Mouse (Mus musculus) heart, embryonic 16.5 days (tissue): ENCODE results near the gene Olfr539. TPM values are rescaled to one million over a fixed set of nuclear protein-coding genes. Genes with fewer than 3 reads are reported as not detected.
"Not testable (repeated sequence)": the region's sequence is repeated elsewhere in the genome, so short reads cannot be mapped to it uniquely, and the experiment has no call there.

ENCODE experiments used
- ATAC-seq: fragments of 200-750 bp; cut with Nextera tagmentation; replicated peaks from 2 replicates; pipeline ENCODE4 v1.8.0; 2017; ENCODE audit warnings: moderate number of reproducible peaks; ENCODE audit not compliant: insufficient read depth, low FRiP score; ENCODE audit errors: extremely low read depth
- H3K27ac ChIP-seq: fragments of 300-500 bp; sonication (generic); 2 replicates; pipeline ENCODE4 v1.5.1; 2014; ENCODE audit warnings: mild to moderate bottlenecking, low read length, control low read depth, moderate library complexity
- H3K27me3 ChIP-seq: fragments of 300-500 bp; sonication (generic); 2 replicates; pipeline ENCODE4 v1.6.1; 2014; ENCODE audit warnings: low read length, mixed read lengths; ENCODE audit not compliant: control insufficient read depth, insufficient read depth
- H3K36me3 ChIP-seq: fragments of 300-500 bp; sonication (generic); 2 replicates; pipeline ENCODE4 v1.6.1; 2014; ENCODE audit not compliant: control insufficient read depth, insufficient read depth
- H3K4me1 ChIP-seq: fragments of 300-500 bp; sonication (generic); 2 replicates; pipeline ENCODE4 v1.6.1; 2014; ENCODE audit warnings: low read length, mixed read lengths; ENCODE audit not compliant: control insufficient read depth, insufficient read depth
- H3K4me2 ChIP-seq: fragments of 300-500 bp; sonication (generic); 2 replicates; pipeline ENCODE4 v1.6.1; 2014; ENCODE audit warnings: low read depth, mild to moderate bottlenecking, control low read depth, low read length
- H3K4me3 ChIP-seq: fragments of 300-500 bp; sonication (generic); 2 replicates; pipeline ENCODE4 v1.5.1; 2014; ENCODE audit warnings: mild to moderate bottlenecking, control low read depth, low read length
- H3K9ac ChIP-seq: fragments of 300-500 bp; sonication (generic); 2 replicates; pipeline ENCODE4 v1.6.1; 2014; ENCODE audit warnings: low read length, control low read depth
- H3K9me3 ChIP-seq: fragments of 300-500 bp; sonication (generic); replicated peaks from 2 replicates; pipeline ENCODE4 v1.6.1; 2016; ENCODE audit warnings: low read length; ENCODE audit not compliant: control insufficient read depth
- WGBS: fragments of 180-500 bp; shearing (Covaris S2); extraction: QIAGEN DNeasy Blood & Tissue Kit; methylation state at CpG from one replicate; pipeline ENCODE4 v1.1.7; 2014; 5-methylcytosine and 5-hydroxymethylcytosine counted together
- polyA plus RNA-seq: library from polyadenylated mRNA; unstranded; fragments of >200 nt; fragmentation: Nextera tagmentation; extraction: Ambion mirVana; gene quantifications from 2 replicates; pipeline ENCODE4 v1.2.1, GENCODE M21; 2015

Gene Olfr539
- polyA plus RNA-seq: not detected in 2 replicates

DNA sequence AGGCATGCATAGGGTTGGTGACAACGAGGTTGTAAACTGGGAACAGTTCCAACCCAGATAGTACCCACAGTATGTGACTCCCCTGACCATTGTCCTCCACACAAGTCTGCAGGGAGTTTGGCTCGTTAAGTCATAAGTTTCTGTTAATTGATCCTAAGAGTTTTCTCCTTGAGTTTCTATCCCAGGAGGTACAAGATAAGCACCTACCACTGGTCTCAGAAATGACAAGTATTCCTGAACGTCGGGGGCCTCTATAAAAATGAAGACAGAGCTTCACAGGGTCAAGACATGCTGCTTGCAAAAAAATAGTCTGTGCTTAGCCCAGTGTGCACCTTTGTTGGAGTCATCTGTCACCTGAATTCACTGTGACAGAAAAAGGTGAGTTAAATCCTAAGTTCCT, at the start of gene Olfr539:
Gene Olfr539, plus strand, starts transcription at position 301 of the 400 bp plus-strand sequence.
- no peak within 1 kb of the TSS for H3K27ac ChIP-seq
- H3K36me3 ChIP-seq: no peaks in the 10 kb centered on the region
- 66% methylated on average over 4 of the region's 4 CpGs for WGBS
- H3K9ac ChIP-seq: no peak within 1 kb of the TSS
- H3K9me3 ChIP-seq: no peaks in the 10 kb centered on the region
- H3K4me3 ChIP-seq: no peak within 1 kb of the TSS
- H3K27me3 ChIP-seq: no peaks in the 10 kb centered on the region
- H3K4me1 ChIP-seq: no peaks in the 10 kb centered on the region
- no peak within 1 kb of the TSS for H3K4me2 ChIP-seq
- ATAC-seq: no peak

DNA sequence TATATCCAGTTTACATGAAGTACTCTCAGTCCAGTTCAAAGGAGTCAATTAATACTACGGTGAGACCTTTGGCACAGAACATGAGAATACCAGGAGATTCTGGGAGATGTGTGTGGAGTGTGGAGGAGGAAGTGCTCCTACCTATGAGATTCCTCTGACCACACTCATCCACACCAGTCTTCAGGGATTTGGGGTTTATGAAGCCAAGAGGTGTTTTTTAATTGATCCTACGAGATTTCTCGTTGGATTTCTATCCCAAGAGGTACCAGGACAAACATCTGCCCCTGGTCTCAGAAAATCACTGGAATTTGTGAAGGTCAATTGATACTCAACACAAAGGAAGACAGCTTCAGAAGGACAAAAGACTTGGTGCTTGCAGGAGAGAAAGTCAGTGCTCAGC, 31.1 kb upstream of the Olfr539 start, which contains the start of gene Olfr61:
Gene Olfr61, plus strand, starts transcription at position 301 of the 400 bp plus-strand sequence.
- H3K27me3 ChIP-seq, H3K4me2 ChIP-seq, H3K27ac ChIP-seq, H3K9ac ChIP-seq, H3K9me3 ChIP-seq, H3K4me1 ChIP-seq, H3K36me3 ChIP-seq, ATAC-seq, H3K4me3 ChIP-seq: not testable (repeated sequence)
- WGBS: 78% methylated on average over 3 of the region's 3 CpGs

DNA sequence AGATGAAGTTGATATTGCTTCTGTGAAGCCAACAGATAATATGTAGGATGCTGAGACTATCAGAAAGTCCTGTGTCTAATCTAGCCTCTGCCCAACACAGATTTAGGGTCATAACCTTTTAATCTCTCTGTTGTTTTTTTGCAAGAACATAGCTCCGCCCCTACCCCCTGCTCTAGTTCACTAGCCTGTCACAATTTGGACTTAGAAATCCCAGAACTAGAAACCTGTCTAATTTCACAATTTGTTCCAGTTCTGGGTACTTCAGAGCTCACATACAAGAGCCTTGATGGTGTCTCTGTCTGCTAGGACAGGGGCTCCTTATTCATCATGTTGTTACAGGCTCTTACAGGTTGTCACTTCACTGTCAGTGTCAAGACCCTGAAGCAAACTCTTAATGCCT, 29.2 kb upstream of the Olfr539 start:
- no peaks in the 10 kb centered on the region for H3K9me3 ChIP-seq
- no peak overlapping the region for H3K4me3 ChIP-seq
- no peak overlapping the region for H3K27ac ChIP-seq
- no peaks in the 10 kb centered on the region for H3K36me3 ChIP-seq
- ATAC-seq: no peak
- no peaks in the 10 kb centered on the region for H3K27me3 ChIP-seq
- no peak overlapping the region for H3K9ac ChIP-seq
- no peak overlapping the region for H3K4me2 ChIP-seq
- 63% methylated on average over 1 of the region's 1 CpGs for WGBS
- H3K4me1 ChIP-seq: no peaks in the 10 kb centered on the region

DNA sequence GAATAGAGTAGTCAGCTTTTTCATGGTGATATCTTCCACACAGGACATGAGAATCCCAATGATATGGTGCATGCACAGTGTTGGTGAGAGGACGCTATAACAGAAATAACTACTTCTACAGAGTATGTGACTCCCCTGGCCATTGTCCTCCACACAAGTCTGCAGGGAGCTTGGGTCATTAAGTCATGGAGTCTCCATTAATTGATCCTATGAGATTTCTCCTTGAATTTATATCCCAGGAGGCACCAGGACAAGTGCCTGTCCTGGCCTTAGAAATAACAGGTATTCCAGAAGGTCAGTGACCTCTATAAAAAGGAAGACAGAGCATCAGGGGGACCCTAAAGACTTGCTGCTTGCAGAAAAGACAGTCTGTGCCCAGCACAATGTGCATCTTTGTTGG, 13.6 kb upstream of the Olfr539 start, which contains the start of gene Olfr53:
Gene Olfr53, plus strand, starts transcription at position 301 of the 400 bp plus-strand sequence.
- H3K4me3 ChIP-seq: no peak within 1 kb of the TSS
- WGBS: 70% methylated on average over 1 of the region's 1 CpGs
- H3K4me2 ChIP-seq: no peak within 1 kb of the TSS
- H3K9me3 ChIP-seq: no peaks in the 10 kb centered on the region
- no peak within 1 kb of the TSS for H3K9ac ChIP-seq
- H3K4me1 ChIP-seq: no peaks in the 10 kb centered on the region
- no peaks in the 10 kb centered on the region for H3K36me3 ChIP-seq
- ATAC-seq: no peak
- no peak within 1 kb of the TSS for H3K27ac ChIP-seq
- no peaks in the 10 kb centered on the region for H3K27me3 ChIP-seq

DNA sequence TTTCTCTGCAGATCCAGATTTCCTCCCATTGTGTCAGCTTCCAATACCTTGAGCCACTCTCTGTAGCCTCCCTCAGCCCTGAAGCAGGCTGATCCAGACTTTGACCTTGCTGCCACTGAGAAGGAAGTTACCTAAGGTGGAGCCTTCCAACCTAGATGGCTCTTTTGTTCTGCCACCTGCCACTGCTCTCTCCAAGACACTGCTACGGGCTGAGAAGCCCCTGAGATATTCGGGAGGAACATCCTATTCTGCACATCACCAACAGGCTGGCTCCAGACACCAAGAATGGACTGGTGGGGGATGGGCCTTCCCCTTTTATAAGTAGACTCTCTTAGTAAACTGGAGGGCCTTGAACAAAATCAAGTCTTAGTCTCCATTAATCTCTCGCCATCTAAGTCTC, 11.0 kb downstream of the Olfr539 start:
- not testable (repeated sequence) for H3K36me3 ChIP-seq, H3K4me2 ChIP-seq, H3K27ac ChIP-seq, H3K9me3 ChIP-seq, H3K4me3 ChIP-seq, ATAC-seq, H3K27me3 ChIP-seq, H3K9ac ChIP-seq, H3K4me1 ChIP-seq
- 68% methylated on average over 3 of the region's 3 CpGs for WGBS

DNA sequence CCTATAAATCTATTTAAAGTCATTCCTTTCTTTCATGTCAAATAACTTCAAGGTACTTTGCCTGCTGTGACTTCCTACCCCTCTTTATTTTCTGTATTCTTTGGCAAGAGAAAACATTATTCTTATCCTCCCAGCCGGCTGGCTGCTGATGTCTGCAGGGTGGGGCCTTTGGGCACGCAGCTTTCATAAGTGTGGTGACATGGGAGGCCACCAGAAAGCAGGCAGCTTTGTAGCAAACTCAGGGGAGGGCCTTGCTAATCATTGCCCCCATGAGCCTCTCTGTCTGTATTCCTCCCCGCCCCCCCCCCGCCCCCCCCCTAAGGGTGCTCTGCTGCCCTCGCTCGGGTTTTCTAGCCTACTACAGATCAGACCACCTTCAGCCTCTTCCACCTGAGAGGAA, 16.1 kb downstream of the Olfr539 start:
- H3K4me2 ChIP-seq: no peak overlapping the region
- WGBS: 8% methylated on average over 5 of the region's 6 CpGs
- no peak overlapping the region for H3K27ac ChIP-seq
- no peak for ATAC-seq
- no peaks in the 10 kb centered on the region for H3K36me3 ChIP-seq
- H3K9ac ChIP-seq: no peak overlapping the region
- H3K27me3 ChIP-seq: no peaks in the 10 kb centered on the region
- peaks cover 5% of the 10 kb centered on the region; the same call in 1 of the 2 replicates for H3K9me3 ChIP-seq
- no peaks in the 10 kb centered on the region for H3K4me1 ChIP-seq
- H3K4me3 ChIP-seq: no peak overlapping the region

DNA sequence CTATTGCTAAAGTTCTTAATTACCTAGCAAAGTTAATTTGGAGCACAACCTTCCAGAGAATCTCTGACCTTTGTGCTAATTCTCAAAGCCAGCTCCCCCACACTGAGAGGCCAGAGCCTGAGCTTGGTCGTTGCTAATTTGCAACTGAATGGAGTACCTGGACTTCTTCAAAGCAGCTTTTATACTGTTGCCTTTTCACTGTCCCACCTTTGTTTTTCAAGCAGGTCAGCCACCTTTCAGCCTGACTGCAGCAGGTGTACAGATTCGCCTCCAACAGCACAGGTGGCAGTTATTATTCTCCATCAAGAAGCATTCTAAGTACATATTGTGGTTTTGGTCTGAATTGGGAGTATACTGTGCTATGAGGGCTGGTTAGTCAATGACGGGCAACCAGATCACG, 19.9 kb downstream of the Olfr539 start:
- ATAC-seq, H3K4me2 ChIP-seq, H3K9me3 ChIP-seq, H3K4me3 ChIP-seq, H3K27ac ChIP-seq, H3K4me1 ChIP-seq, H3K9ac ChIP-seq, H3K36me3 ChIP-seq, H3K27me3 ChIP-seq: not testable (repeated sequence)
- WGBS: 58% methylated on average over 4 of the region's 4 CpGs

DNA sequence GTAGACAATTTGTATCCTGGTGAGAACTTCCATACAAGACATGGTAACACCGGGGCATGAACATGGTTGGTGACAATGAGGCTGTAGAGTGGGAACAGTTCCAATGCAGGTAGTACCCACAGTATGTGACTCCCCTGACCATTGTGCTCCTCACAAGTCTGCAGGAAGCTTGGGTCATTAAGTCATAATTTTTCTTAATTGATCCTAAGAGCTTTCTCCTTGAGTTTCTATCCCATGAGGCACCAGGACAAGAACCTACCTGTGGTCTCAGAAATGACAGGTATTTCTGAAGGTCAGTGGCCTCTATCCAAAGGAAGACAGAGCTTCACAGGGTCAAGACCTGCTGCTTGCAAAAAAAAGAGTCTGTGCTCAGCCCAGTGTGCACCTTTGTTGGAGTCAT, 21.9 kb downstream of the Olfr539 start, which contains the start of gene Olfr45:
Gene Olfr45, plus strand, starts transcription at position 301 of the 400 bp plus-strand sequence.
- Histone ChIP-seq H3K4me1 (no peaks in the 10 kb centered on the region), H3K4me2 (no peak within 1 kb of the TSS), H3K4me3 (no peak within 1 kb of the TSS), H3K36me3 (no peaks in the 10 kb centered on the region), H3K9ac (no peak within 1 kb of the TSS), H3K27ac (no peak within 1 kb of the TSS), H3K27me3 (no peaks in the 10 kb centered on the region), H3K9me3 (peaks cover 5% of the 10 kb centered on the region; the same call in 1 of the 2 replicates)
- no peak for ATAC-seq
- 72% methylated on average over 1 of the region's 1 CpGs for WGBS

DNA sequence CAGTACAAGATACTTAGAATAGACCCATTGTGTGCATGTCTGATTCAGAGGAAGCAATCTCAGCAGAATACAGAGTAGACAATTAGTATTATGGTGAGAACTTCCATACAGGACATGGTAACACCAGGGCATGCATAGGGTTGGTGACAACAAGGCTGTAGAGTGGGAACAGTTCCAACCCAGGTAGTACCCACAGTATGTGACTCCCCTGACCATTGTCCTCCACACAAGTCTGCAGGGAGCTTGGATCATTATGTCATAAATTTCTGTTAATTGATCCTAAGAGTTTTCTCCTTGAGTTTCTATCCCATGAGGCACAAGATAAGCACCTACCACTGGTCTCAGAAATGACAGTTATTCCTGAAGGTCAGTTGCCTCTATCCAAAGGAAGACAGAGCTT, 37.2 kb downstream of the Olfr539 start, which contains the start of gene Olfr541:
Gene Olfr541, plus strand, starts transcription at position 301 of the 400 bp plus-strand sequence.
- Histone ChIP-seq H3K4me2 (no peak within 1 kb of the TSS), H3K27ac (no peak within 1 kb of the TSS), H3K36me3 (no peaks in the 10 kb centered on the region), H3K4me3 (no peak within 1 kb of the TSS), H3K4me1 (no peaks in the 10 kb centered on the region), H3K9me3 (no peaks in the 10 kb centered on the region), H3K9ac (no peak within 1 kb of the TSS), H3K27me3 (no peaks in the 10 kb centered on the region)
- ATAC-seq: no peak
